Mouse (Mus musculus) megakaryocyte, embryonic 14.5 days (primary cell): ENCODE measurements at regions not wholly inside any gene's neighbourhood (a gene's known extent, or its start where the extent isn't known, plus 50 kb on each side); places are given as distances from the start of the nearest gene placed in this dataset.

ENCODE experiments used
- FLI1 ChIP-seq: IDR thresholded peaks from 2 replicates; pipeline ENCODE4 v1.6.1; 2012; ENCODE audit warnings: low read length, inconsistent platforms, mixed read lengths
- GATA1 ChIP-seq: IDR thresholded peaks from 3 replicates; pipeline ENCODE4 v1.6.1; 2012; ENCODE audit warnings: mixed read lengths, low read length, inconsistent platforms, borderline replicate concordance

DNA sequence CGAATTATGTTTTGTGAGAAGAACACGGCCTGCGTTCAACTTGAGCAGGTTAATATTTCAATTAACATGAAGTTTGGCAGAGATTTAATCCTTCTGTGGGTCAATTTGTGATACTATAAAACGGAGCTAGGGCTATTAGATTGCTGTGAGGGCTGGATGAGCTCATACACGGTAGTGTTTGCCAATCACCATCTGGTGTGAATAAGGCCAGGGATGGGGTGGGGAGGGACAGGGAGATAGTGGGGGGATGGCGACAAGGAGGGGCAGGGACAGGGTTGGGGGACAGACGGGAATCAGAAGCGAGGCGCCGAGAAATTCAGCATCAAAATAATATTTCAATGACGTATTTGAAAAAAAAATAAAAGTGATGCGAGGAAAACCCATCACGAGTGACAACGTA is 107.6 kb downstream of the Kdr start:
- TF ChIP-seq GATA1, result no peak
- no peak for TF ChIP-seq FLI1
